Comparison of ENCODE assay signal across 18 mouse cellular contexts in genomic region chr17:83547145-83547544, GRCm38 (mm10). TPM values are rescaled to one million over a fixed set of nuclear protein-coding genes. Genes with fewer than 3 reads are reported as not detected.
A peak's percentile ranks its signal among the peaks of the same experiment; 100 is the strongest.
DNase-seq lines count a peak whose midpoint lies in the region; ATAC-seq and TF ChIP-seq lines count a peak whose summit lies in the region.
"Had no signal": no experiment of that assay in that cellular context is flagged by ENCODE, and none has a peak within 500 bp of the region (broad histone marks: within the 10 kb centered on the region; RNA-seq: fewer than 3 reads in every experiment).

No protein-coding gene starts in this region.

- H3K9me3 ChIP-seq in embryonic facial prominence, embryonic 12.5 days = no peaks in the 10 kb centered on the region
- H3K9me3 ChIP-seq in embryonic facial prominence, embryonic 10.5 days = no peaks in the 10 kb centered on the region
- no peaks in the 10 kb centered on the region for H3K9me3 ChIP-seq in hindbrain, embryonic 11.5 days (ENCODE audit: control insufficient read depth, low read length)
- no peaks in the 10 kb centered on the region for H3K9me3 ChIP-seq in hindbrain, embryonic 10.5 days
- H3K9me3 ChIP-seq in neural tube, embryonic 13.5 days = no peaks in the 10 kb centered on the region
- H3K9me3 ChIP-seq: intestine, embryonic 15.5 days; midbrain, embryonic 12.5 days had no signal

- H3K4me3 ChIP-seq in embryonic facial prominence, embryonic 12.5 days = no peak overlapping the region
- H3K4me3 ChIP-seq in embryonic facial prominence, embryonic 10.5 days = no peak overlapping the region
- H3K4me3 ChIP-seq in hindbrain, embryonic 11.5 days (ENCODE audit: low read depth, low read length) = no peak overlapping the region
- no peak overlapping the region for H3K4me3 ChIP-seq in hindbrain, embryonic 10.5 days
- no peak overlapping the region for H3K4me3 ChIP-seq in neural tube, embryonic 13.5 days
- H3K4me3 ChIP-seq in lung, adult 2 months (replicated peaks; ENCODE audit: extremely low read depth, low read depth, low read length) = no peak overlapping the region
- H3K4me3 ChIP-seq: intestine, embryonic 15.5 days had no signal

- 32% methylated on average over 10 of the region's 10 CpGs for WGBS in embryonic facial prominence, embryonic 12.5 days
- 31% methylated on average over 10 of the region's 10 CpGs for WGBS in embryonic facial prominence, embryonic 10.5 days
- 42% methylated on average over 10 of the region's 10 CpGs for WGBS in hindbrain, embryonic 11.5 days
- 39% methylated on average over 10 of the region's 10 CpGs for WGBS in hindbrain, embryonic 10.5 days
- 50% methylated on average over 10 of the region's 10 CpGs for WGBS in neural tube, embryonic 13.5 days
- WGBS in lung, adult 2 months = 81% methylated on average over 10 of the region's 10 CpGs

- no peak overlapping the region for H3K4me2 ChIP-seq in embryonic facial prominence, embryonic 12.5 days (replicated peaks)
- no peak overlapping the region for H3K4me2 ChIP-seq in hindbrain, embryonic 11.5 days (replicated peaks; ENCODE audit: low read depth, low read length)
- no peak overlapping the region for H3K4me2 ChIP-seq in neural tube, embryonic 13.5 days
- H3K4me2 ChIP-seq: liver, embryonic 11.5 days had no signal

- ATAC-seq in embryonic facial prominence, embryonic 12.5 days (ENCODE audit: insufficient number of reproducible peaks, insufficient read depth, low FRiP score, low TSS enrichment) = 0 out of 2 replicates have a peak, but pooled peaks have one; percentile 52
- peak; percentile 64 for ATAC-seq in hindbrain, embryonic 11.5 days (ENCODE audit: low FRiP score)
- 0 out of 2 replicates have a peak, but pooled peaks have one; percentile 26 for ATAC-seq in neural tube, embryonic 13.5 days (ENCODE audit: low read depth)
- ATAC-seq: intestine, embryonic 15.5 days had no signal

- no peaks in the 10 kb centered on the region for H3K36me3 ChIP-seq in embryonic facial prominence, embryonic 12.5 days
- H3K36me3 ChIP-seq in embryonic facial prominence, embryonic 10.5 days (replicated peaks) = no peaks in the 10 kb centered on the region
- no peaks in the 10 kb centered on the region for H3K36me3 ChIP-seq in hindbrain, embryonic 11.5 days (ENCODE audit: control insufficient read depth, insufficient read depth, low read length)
- H3K36me3 ChIP-seq in hindbrain, embryonic 10.5 days = no peaks in the 10 kb centered on the region
- H3K36me3 ChIP-seq in neural tube, embryonic 13.5 days = no peaks in the 10 kb centered on the region
- H3K36me3 ChIP-seq: intestine, embryonic 15.5 days; midbrain, embryonic 12.5 days had no signal

- no peak for TF ChIP-seq POLR2A in lung, adult 2 months (IDR thresholded peaks at IDR 0.05; ENCODE audit: borderline replicate concordance, extremely low read depth, low read depth, low read length)

- no peak for TF ChIP-seq CTCF in lung, adult 2 months (IDR thresholded peaks at IDR 0.05; ENCODE audit: insufficient read depth, low read length)

- peaks cover 9% of the 10 kb centered on the region; the same call in 1 of the 2 replicates for H3K4me1 ChIP-seq in embryonic facial prominence, embryonic 12.5 days
- H3K4me1 ChIP-seq in embryonic facial prominence, embryonic 10.5 days = peaks cover 28% of the 10 kb centered on the region
- H3K4me1 ChIP-seq in hindbrain, embryonic 11.5 days (replicated peaks; ENCODE audit: control insufficient read depth, insufficient read depth, low read length) = no peaks in the 10 kb centered on the region
- H3K4me1 ChIP-seq in hindbrain, embryonic 10.5 days (replicated peaks) = peaks cover 27% of the 10 kb centered on the region
- peaks cover 30% of the 10 kb centered on the region for H3K4me1 ChIP-seq in neural tube, embryonic 13.5 days (replicated peaks)
- no peaks in the 10 kb centered on the region; the same call in 1 of the 2 replicates for H3K4me1 ChIP-seq in lung, adult 2 months (ENCODE audit: control insufficient read depth, insufficient read depth, low read length)

- peaks cover 47% of the 10 kb centered on the region for H3K27me3 ChIP-seq in embryonic facial prominence, embryonic 12.5 days
- peaks cover 64% of the 10 kb centered on the region for H3K27me3 ChIP-seq in embryonic facial prominence, embryonic 10.5 days (replicated peaks; ENCODE audit: low read depth, poor library complexity, severe bottlenecking)
- H3K27me3 ChIP-seq in hindbrain, embryonic 11.5 days (ENCODE audit: control insufficient read depth, insufficient read depth, low read length) = peaks cover 10% of the 10 kb centered on the region
- peaks cover 54% of the 10 kb centered on the region for H3K27me3 ChIP-seq in hindbrain, embryonic 10.5 days (ENCODE audit: insufficient read depth, poor library complexity, severe bottlenecking)
- peaks cover 20% of the 10 kb centered on the region for H3K27me3 ChIP-seq in neural tube, embryonic 13.5 days
- H3K27me3 ChIP-seq: CH12.LX had no signal

- no peak for DNase-seq in embryonic facial prominence, embryonic 10.5 days (ENCODE audit: low spot score)
- DNase-seq in hindbrain, embryonic 11.5 days (ENCODE audit: low spot score) = peak; percentile 30
- no peak for DNase-seq in hindbrain, embryonic 10.5 days (ENCODE audit: low spot score)
- DNase-seq in neural tube, embryonic 10.5 days (ENCODE audit: extremely low spot score, low spot score) = no peak
- no peak for DNase-seq in lung, adult 2 months
- DNase-seq in lung, postnatal 14 days = no peak
- DNase-seq: adrenal gland, adult 8-10 months; cerebellum, adult 9-11 months; heart, postnatal 4 days; kidney, adult 9 months; lung, adult 18-20 months had no signal

- no peak overlapping the region for H3K27ac ChIP-seq in embryonic facial prominence, embryonic 12.5 days
- H3K27ac ChIP-seq in embryonic facial prominence, embryonic 10.5 days (replicated peaks) = no peak overlapping the region
- no peak overlapping the region for H3K27ac ChIP-seq in hindbrain, embryonic 11.5 days (ENCODE audit: low read depth, low read length)
- H3K27ac ChIP-seq in hindbrain, embryonic 10.5 days = no peak overlapping the region; the same call in 1 of the 2 replicates
- no peak overlapping the region for H3K27ac ChIP-seq in neural tube, embryonic 13.5 days (replicated peaks)
- H3K27ac ChIP-seq: intestine, embryonic 15.5 days; macrophage had no signal

- no peak overlapping the region for H3K9ac ChIP-seq in embryonic facial prominence, embryonic 12.5 days
- no peak overlapping the region for H3K9ac ChIP-seq in hindbrain, embryonic 11.5 days (ENCODE audit: low read depth, low read length)
- no peak overlapping the region for H3K9ac ChIP-seq in neural tube, embryonic 13.5 days
- H3K9ac ChIP-seq: intestine, embryonic 15.5 days; midbrain, embryonic 12.5 days had no signal

RNA-seq across cellular contexts. Expression of gene Cox7a2l, which starts 30.0 kb away (rescaled TPM):
- 136 and 141 TPM in 2 replicates for polyA plus RNA-seq in embryonic facial prominence, embryonic 12.5 days (2016; fragmentation: Nextera tagmentation; extraction: Ambion mirVana)
- 118 and 125 TPM in 2 replicates for polyA plus RNA-seq in embryonic facial prominence, embryonic 10.5 days (2016; fragmentation: Nextera tagmentation; extraction: Ambion mirVana)
- 165 and 179 TPM in 2 replicates for polyA plus RNA-seq in hindbrain, embryonic 11.5 days (2014; fragmentation: Nextera tagmentation; extraction: Ambion mirVana)
- polyA plus RNA-seq in hindbrain, embryonic 10.5 days (2016; fragmentation: Nextera tagmentation; extraction: Ambion mirVana) = 137 and 146 TPM in 2 replicates
- 183 and 192 TPM in 2 replicates for polyA plus RNA-seq in neural tube, embryonic 13.5 days (2015; fragmentation: Nextera tagmentation; extraction: Ambion mirVana)
- polyA plus RNA-seq in lung, adult 2 months (2012; rRNA removed) = 78.2 and 96.7 TPM in 2 replicates
